Mouse (Mus musculus) limb, embryonic 10.5 days (tissue): ENCODE results near the gene Ntsr2. TPM values are rescaled to one million over a fixed set of nuclear protein-coding genes. Genes with fewer than 3 reads are reported as not detected.

Source experiments
- DNase-seq: peaks from one replicate; pipeline ENCODE4 v3.0.0-alpha.2; 2017; ENCODE audit warnings: low spot score
- H3K27ac ChIP-seq: fragments of 300-500 bp; sonication (generic); 2 replicates; pipeline ENCODE4 v1.5.1; 2016; ENCODE audit warnings: mild to moderate bottlenecking
- H3K27me3 ChIP-seq: fragments of 300-500 bp; sonication (generic); 2 replicates; pipeline ENCODE4 v1.6.1; 2016; ENCODE audit warnings: low read depth, mild to moderate bottlenecking; ENCODE audit not compliant: poor library complexity, severe bottlenecking
- H3K36me3 ChIP-seq: fragments of 300-500 bp; sonication (generic); 2 replicates; pipeline ENCODE4 v1.6.1; 2016; ENCODE audit warnings: mild to moderate bottlenecking, moderate library complexity
- H3K4me1 ChIP-seq: fragments of 300-500 bp; sonication (generic); 2 replicates; pipeline ENCODE4 v1.6.1; 2016
- H3K4me3 ChIP-seq: fragments of 300-500 bp; sonication (generic); 2 replicates; pipeline ENCODE4 v1.5.1; 2016; ENCODE audit warnings: mild to moderate bottlenecking, moderate library complexity
- H3K9me3 ChIP-seq: fragments of 300-500 bp; sonication (generic); replicated peaks from 2 replicates; pipeline ENCODE4 v1.6.1; 2016; ENCODE audit warnings: mild to moderate bottlenecking
- WGBS: fragments of 180-500 bp; shearing (Covaris S2); methylation state at CpG from one replicate; pipeline ENCODE4 v1.1.7; 2016; 5-methylcytosine and 5-hydroxymethylcytosine counted together
- polyA plus RNA-seq: library from polyadenylated mRNA; unstranded; fragments of >200 nt; fragmentation: Nextera tagmentation; extraction: Ambion mirVana; gene quantifications from 2 replicates; pipeline ENCODE4 v1.2.1, GENCODE M21; 2016

Gene Ntsr2
- polyA plus RNA-seq, 1 experiment from 2014 or later: not detected

- 65% methylated on average over 14 of the region's 14 CpGs for WGBS
- DNase-seq: peak; percentile 60
- Histone ChIP-seq H3K36me3 (no peaks in the 10 kb centered on the region), H3K27ac (no peak overlapping the region), H3K4me1 (0 out of 2 replicates have a peak, but pooled peaks cover 5% of the 10 kb centered on the region), H3K27me3 (no peaks in the 10 kb centered on the region), H3K9me3 (no peaks in the 10 kb centered on the region), H3K4me3 (no peak overlapping the region)
Measured at GRCm38 (mm10) chr12:16634075-16634813, 18.9 kb upstream of the Ntsr2 start.

DNA sequence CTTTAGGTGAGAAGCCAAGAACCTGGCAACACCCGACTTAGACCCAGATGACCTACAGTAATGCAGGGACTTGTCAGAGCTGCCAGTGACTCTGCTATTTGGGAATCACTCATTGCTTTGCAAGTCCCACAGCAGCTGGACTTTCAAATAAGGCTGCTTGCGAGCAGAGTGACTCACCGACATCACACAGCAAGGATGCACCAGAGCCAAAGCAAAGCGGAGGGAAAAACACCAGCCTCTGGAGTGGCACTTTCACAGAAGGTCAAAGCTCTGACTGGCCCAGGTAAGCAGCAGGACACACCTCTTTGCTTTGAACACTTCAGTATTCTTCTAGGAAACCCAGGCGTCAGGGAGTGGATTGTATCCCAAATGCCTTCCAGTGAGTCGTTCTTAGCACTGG is 17.4 kb upstream of the Ntsr2 start:
- Histone ChIP-seq H3K36me3 (no peaks in the 10 kb centered on the region), H3K27me3 (no peaks in the 10 kb centered on the region), H3K4me1 (0 out of 2 replicates have a peak, but pooled peaks cover 5% of the 10 kb centered on the region), H3K27ac (no peak overlapping the region), H3K9me3 (no peaks in the 10 kb centered on the region), H3K4me3 (no peak overlapping the region)
- no peak for DNase-seq
- 77% methylated on average over 6 of the region's 6 CpGs for WGBS

DNA sequence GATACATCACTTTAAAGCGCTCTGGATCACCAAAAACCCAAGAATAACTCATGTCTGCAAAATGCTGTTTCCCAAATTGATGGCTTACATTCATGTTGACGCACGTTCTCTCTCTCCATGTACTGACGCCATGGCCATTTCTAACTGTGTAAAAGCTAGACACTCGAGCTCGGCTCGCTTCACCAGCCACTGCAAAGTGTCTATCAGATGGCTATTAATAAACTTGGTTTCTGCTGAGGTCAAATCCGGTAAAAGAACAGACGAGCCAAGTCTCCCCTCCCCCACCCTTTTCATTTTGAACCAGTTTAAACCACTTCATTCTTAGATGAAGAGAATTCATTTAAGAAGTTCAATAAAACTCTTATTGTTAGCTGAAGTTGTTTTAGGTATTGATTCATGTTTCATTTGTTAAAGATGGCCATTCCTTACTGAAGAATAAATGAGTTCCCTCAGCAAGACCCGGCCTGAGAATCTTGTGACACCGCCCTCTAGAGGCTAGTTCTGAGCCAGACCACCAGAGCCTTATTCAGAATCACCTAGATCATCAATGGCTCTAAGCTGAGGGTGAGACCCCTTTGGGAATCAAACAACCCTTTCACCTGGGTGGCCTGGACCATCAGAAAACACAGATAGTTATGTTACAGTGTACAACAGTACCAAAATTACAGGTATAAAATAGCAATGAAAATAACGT is 14.0 kb upstream of the Ntsr2 start:
- Histone ChIP-seq H3K4me3 (no peak overlapping the region), H3K27me3 (no peaks in the 10 kb centered on the region), H3K27ac (no peak overlapping the region), H3K36me3 (no peaks in the 10 kb centered on the region), H3K9me3 (no peaks in the 10 kb centered on the region), H3K4me1 (peaks cover 7% of the 10 kb centered on the region; the same call in 1 of the 2 replicates)
- WGBS: 70% methylated on average over 12 of the region's 12 CpGs
- DNase-seq: no peak

DNA sequence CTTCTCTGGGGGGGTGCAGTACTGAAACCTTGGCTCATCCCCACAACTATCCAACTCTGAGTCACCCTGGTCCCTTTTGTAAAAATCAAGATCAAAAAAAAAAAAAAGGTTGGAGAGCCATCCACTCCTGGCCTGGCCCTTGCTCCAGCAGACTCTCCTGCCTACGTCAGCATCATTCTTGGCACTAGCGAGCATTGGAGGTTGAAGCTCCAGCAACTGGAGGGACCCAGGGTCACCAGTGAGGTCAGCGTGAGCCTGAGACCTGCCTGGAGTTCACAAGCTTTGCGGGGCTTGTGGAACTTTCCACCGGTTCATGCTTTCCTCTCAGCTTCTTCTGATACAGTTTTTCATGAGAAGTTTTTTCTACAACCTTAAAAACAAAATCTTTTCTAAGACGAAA is 13.1 kb upstream of the Ntsr2 start:
- Histone ChIP-seq H3K27me3 (no peaks in the 10 kb centered on the region), H3K4me1 (peaks cover 9% of the 10 kb centered on the region; the same call in 1 of the 2 replicates), H3K36me3 (no peaks in the 10 kb centered on the region), H3K27ac (no peak overlapping the region), H3K9me3 (no peaks in the 10 kb centered on the region), H3K4me3 (no peak overlapping the region)
- WGBS: 88% methylated on average over 6 of the region's 6 CpGs
- DNase-seq: no peak

GRCm38 (mm10) chr12:16642000-16642399 is 11.2 kb upstream of the Ntsr2 start:
- Histone ChIP-seq H3K4me3 (no peak overlapping the region), H3K9me3 (no peaks in the 10 kb centered on the region), H3K27me3 (no peaks in the 10 kb centered on the region), H3K4me1 (peaks cover 9% of the 10 kb centered on the region; the same call in 1 of the 2 replicates), H3K27ac (no peak overlapping the region), H3K36me3 (no peaks in the 10 kb centered on the region)
- WGBS: 61% methylated on average over 5 of the region's 5 CpGs
- no peak for DNase-seq

- Histone ChIP-seq H3K27ac (no peak overlapping the region), H3K36me3 (no peaks in the 10 kb centered on the region), H3K4me3 (no peak overlapping the region), H3K27me3 (no peaks in the 10 kb centered on the region), H3K9me3 (no peaks in the 10 kb centered on the region), H3K4me1 (peaks cover 5% of the 10 kb centered on the region; the same call in 1 of the 2 replicates)
- DNase-seq: no peak
- WGBS: 71% methylated on average over 12 of the region's 12 CpGs
Measured at GRCm38 (mm10) chr12:16643508-16644345, 9.5 kb upstream of the Ntsr2 start.

- Histone ChIP-seq H3K27ac (no peak overlapping the region), H3K4me1 (peaks cover 5% of the 10 kb centered on the region; the same call in 1 of the 2 replicates), H3K4me3 (no peak overlapping the region), H3K27me3 (no peaks in the 10 kb centered on the region), H3K36me3 (no peaks in the 10 kb centered on the region), H3K9me3 (no peaks in the 10 kb centered on the region)
- WGBS: 84% methylated on average over 8 of the region's 8 CpGs
- DNase-seq: no peak
Measured at GRCm38 (mm10) chr12:16644698-16645097, 8.5 kb upstream of the Ntsr2 start.

DNA sequence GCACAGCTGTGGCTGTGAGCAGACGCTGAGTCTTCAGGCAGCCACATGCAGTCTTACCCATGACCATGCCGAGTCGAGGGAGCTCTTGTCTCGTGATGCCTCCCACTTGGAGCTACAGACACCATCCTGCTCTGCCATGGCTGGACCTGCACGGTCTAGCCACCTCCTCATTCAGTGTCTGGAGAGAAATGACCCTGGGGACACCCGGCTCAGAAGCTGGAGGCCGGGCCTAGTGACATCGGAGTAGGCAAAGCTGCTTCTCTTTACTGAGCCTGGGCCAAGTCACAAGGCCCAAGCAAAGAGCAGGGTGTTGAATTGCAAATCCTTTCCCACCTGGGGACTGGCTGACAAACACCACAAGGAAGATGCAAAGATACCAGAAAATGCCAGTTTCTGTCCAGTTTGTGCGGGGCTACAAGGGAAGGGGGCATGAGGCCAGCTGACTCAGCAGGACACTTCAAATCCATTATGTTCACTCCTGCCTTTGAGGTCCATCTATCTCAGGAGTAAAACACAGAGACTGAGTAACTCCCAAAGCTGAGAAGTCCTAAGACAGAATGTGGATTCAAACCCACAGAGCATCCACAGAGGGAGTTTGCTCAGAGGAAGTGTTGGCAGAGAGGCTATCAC is 6.3 kb upstream of the Ntsr2 start:
- no peaks in the 10 kb centered on the region for H3K36me3 ChIP-seq
- DNase-seq: no peak
- no peak overlapping the region for H3K27ac ChIP-seq
- no peaks in the 10 kb centered on the region for H3K9me3 ChIP-seq
- WGBS: 62% methylated on average over 9 of the region's 9 CpGs
- H3K4me1 ChIP-seq: peaks cover 5% of the 10 kb centered on the region; the same call in 1 of the 2 replicates
- peaks cover 6% of the 10 kb centered on the region; the same call in 1 of the 2 replicates for H3K27me3 ChIP-seq
- no peak overlapping the region for H3K4me3 ChIP-seq

GRCm38 (mm10) chr12:16648273-16648672 is 4.9 kb upstream of the Ntsr2 start:
- peaks cover 20% of the 10 kb centered on the region for H3K27me3 ChIP-seq
- 88% methylated on average over 6 of the region's 6 CpGs for WGBS
- no peak overlapping the region for H3K4me3 ChIP-seq
- DNase-seq: no peak
- no peaks in the 10 kb centered on the region for H3K36me3 ChIP-seq
- peaks cover 5% of the 10 kb centered on the region; the same call in 1 of the 2 replicates for H3K4me1 ChIP-seq
- H3K27ac ChIP-seq: no peak overlapping the region
- H3K9me3 ChIP-seq: no peaks in the 10 kb centered on the region

- Histone ChIP-seq H3K4me1 (peaks cover 7% of the 10 kb centered on the region), H3K9me3 (no peaks in the 10 kb centered on the region), H3K27me3 (peaks cover 35% of the 10 kb centered on the region), H3K36me3 (no peaks in the 10 kb centered on the region), H3K27ac (no peak overlapping the region), H3K4me3 (no peak overlapping the region)
- no peak for DNase-seq
- WGBS: 85% methylated on average over 6 of the region's 6 CpGs
Measured at GRCm38 (mm10) chr12:16649819-16650218, 3.4 kb upstream of the Ntsr2 start.

DNA sequence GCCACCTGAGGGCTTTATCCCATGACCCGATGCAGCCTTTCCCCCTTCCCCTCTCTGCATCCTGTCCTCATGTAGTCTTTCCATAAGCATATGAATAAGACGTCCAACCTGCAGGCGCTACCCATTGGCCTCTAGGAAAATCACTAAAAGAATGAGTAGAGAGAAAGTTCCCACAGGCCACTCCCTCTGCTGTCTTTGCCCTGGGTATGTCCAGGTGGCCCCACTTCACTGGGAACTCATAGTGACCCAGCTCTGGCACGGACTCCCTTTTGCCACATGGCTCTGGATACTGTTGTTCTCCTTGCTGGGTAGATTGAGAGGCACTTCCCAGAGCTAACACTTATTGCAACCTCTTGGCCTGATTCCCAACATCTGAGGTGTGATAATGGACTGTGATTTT is 2.4 kb downstream of the Ntsr2 start:
- Histone ChIP-seq H3K27me3 (peaks cover 47% of the 10 kb centered on the region), H3K27ac (no peak overlapping the region), H3K36me3 (no peaks in the 10 kb centered on the region), H3K9me3 (no peaks in the 10 kb centered on the region), H3K4me3 (no peak overlapping the region), H3K4me1 (peaks cover 6% of the 10 kb centered on the region)
- 81% methylated on average over 4 of the region's 4 CpGs for WGBS
- DNase-seq: no peak
